Mouse (Mus musculus): Measurements from ENCODE around the gene Arntl2. TPM values are rescaled to one million over a fixed set of nuclear protein-coding genes. Genes with fewer than 3 reads are reported as not detected.

Arntl2 gene
- total and polyA plus RNA-seq, 3 experiments = not detected

- Histone ChIP-seq H3K4me3 (replicated peaks in 1 of 3; ENCODE audit: low read depth in 2 of 3, low read length in 2 of 3, poor library complexity in 1 of 3) (no peak overlapping the region), H3K79me2 (replicated peaks; ENCODE audit: control insufficient read depth, extremely low read depth, insufficient read depth, poor library complexity, severe bottlenecking) (no peaks in the 10 kb centered on the region), H3K27me3 (replicated peaks) (no peaks in the 10 kb centered on the region), H3K4me1 (ENCODE audit: control insufficient read depth in 1 of 2, insufficient read depth in 2 of 2) (no peaks in the 10 kb centered on the region), H3K4me2 (ENCODE audit: insufficient read depth, low read depth, poor library complexity, severe bottlenecking) (no peak overlapping the region), H3K9me3 (replicated peaks; ENCODE audit: low read length) (peaks cover 4% of the 10 kb centered on the region), H3K36me3 (replicated peaks in 1 of 2; ENCODE audit: control insufficient read depth in 1 of 2, insufficient read depth in 1 of 2, low read length in 1 of 2) (no peaks in the 10 kb centered on the region), H3K9ac (ENCODE audit: insufficient read depth, low read depth) (no peak overlapping the region), H3K27ac (ENCODE audit: insufficient read depth, low read depth) (no peak overlapping the region)
- no peak for DNase-seq (ENCODE audit: extremely low read depth)
- in situ Hi-C loops (cut with MboI; ENCODE audit: low pct_ligation_motif_present, low pct_unique_long_range_greater_than_20kb, low sequenced_read_pairs) (no loop called here), dilution Hi-C loops (cut with MboI; ENCODE audit: extremely low pct_ligation_motif_present, extremely low pct_unique_long_range_greater_than_20kb, low sequenced_read_pairs) (no loop called here)
- TF ChIP-seq USF1 (IDR thresholded peaks at IDR 0.05; ENCODE audit: low read depth, low read length) = no peak
- TF ChIP-seq BHLHE40 (IDR thresholded peaks at IDR 0.05; ENCODE audit: low read depth, low read length) = no peak
- TF ChIP-seq POLR2AphosphoS2 (IDR thresholded peaks at IDR 0.05; ENCODE audit: low read depth, low read length) = no peak
- TF ChIP-seq TBP (conservative IDR thresholded peaks at IDR 0.05; ENCODE audit: low read depth, low read length) = no peak
- no peak for TF ChIP-seq CHD2 (IDR thresholded peaks at IDR 0.05; ENCODE audit: low read length)
- no peak for TF ChIP-seq NRF1 (IDR thresholded peaks at IDR 0.05; ENCODE audit: low read depth, low read length)
- TF ChIP-seq RCOR1 (conservative IDR thresholded peaks at IDR 0.05; ENCODE audit: low read depth, low read length) = no peak
- no peak for TF ChIP-seq UBTF (IDR thresholded peaks at IDR 0.05; ENCODE audit: low read depth, low read length)
- no peak for TF ChIP-seq MYC (IDR thresholded peaks at IDR 0.05; ENCODE audit: low read depth, low read length)
- TF ChIP-seq CHD1 (IDR thresholded peaks at IDR 0.05; ENCODE audit: low read depth, low read length) = no peak
- no peak for TF ChIP-seq EP300 (IDR thresholded peaks at IDR 0.05; ENCODE audit: low read length)
- TF ChIP-seq ETS1 (conservative IDR thresholded peaks at IDR 0.05; ENCODE audit: low read depth, low read length) = no peak
- TF ChIP-seq MAFK (IDR thresholded peaks at IDR 0.05; ENCODE audit: insufficient replicate concordance, low read length) = no peak
- TF ChIP-seq ZNF384 (IDR thresholded peaks at IDR 0.05; ENCODE audit: low read depth, low read length) = no peak
- TF ChIP-seq JUN (IDR thresholded peaks at IDR 0.05; ENCODE audit: insufficient read depth, low read depth, low read length) = no peak
- no peak for TF ChIP-seq PAX5 (IDR thresholded peaks at IDR 0.05; ENCODE audit: low read length)
- TF ChIP-seq NELFE (IDR thresholded peaks at IDR 0.05; ENCODE audit: low read depth, low read length) = no peak
- TF ChIP-seq MEF2A (IDR thresholded peaks at IDR 0.05; ENCODE audit: borderline replicate concordance, low read depth, low read length) = no peak
Observed at GRCm38 (mm10) chr6:146855185-146855584, 59.3 kb downstream of the Arntl2 start.

GRCm38 (mm10) chr6:146857386-146857785, 61.5 kb downstream of the Arntl2 start:
- no peak overlapping the region for H3K27ac ChIP-seq (ENCODE audit: insufficient read depth, low read depth)
- no peaks in the 10 kb centered on the region for H3K36me3 ChIP-seq (replicated peaks in 1 of 2; ENCODE audit: control insufficient read depth in 1 of 2, insufficient read depth in 1 of 2, low read length in 1 of 2)
- H3K4me3 ChIP-seq (replicated peaks in 1 of 3; ENCODE audit: low read depth in 2 of 3, low read length in 2 of 3, poor library complexity in 1 of 3) = no peak overlapping the region
- in situ Hi-C loops (cut with MboI; ENCODE audit: low pct_ligation_motif_present, low pct_unique_long_range_greater_than_20kb, low sequenced_read_pairs) = no loop called here
- dilution Hi-C loops (cut with MboI; ENCODE audit: extremely low pct_ligation_motif_present, extremely low pct_unique_long_range_greater_than_20kb, low sequenced_read_pairs) = no loop called here
- H3K4me2 ChIP-seq (ENCODE audit: insufficient read depth, low read depth, poor library complexity, severe bottlenecking) = no peak overlapping the region
- H3K9me3 ChIP-seq (replicated peaks; ENCODE audit: low read length) = peaks cover 4% of the 10 kb centered on the region
- no peak overlapping the region for H3K9ac ChIP-seq (ENCODE audit: insufficient read depth, low read depth)
- no peaks in the 10 kb centered on the region for H3K27me3 ChIP-seq (replicated peaks)
- H3K4me1 ChIP-seq (ENCODE audit: control insufficient read depth in 1 of 2, insufficient read depth in 2 of 2) = no peaks in the 10 kb centered on the region
- no peak for DNase-seq (ENCODE audit: extremely low read depth)
- TF ChIP-seq UBTF (IDR thresholded peaks at IDR 0.05; ENCODE audit: low read depth, low read length) (no peak), JUND (conservative IDR thresholded peaks at IDR 0.05; ENCODE audit: low read depth, low read length) (no peak), JUN (IDR thresholded peaks at IDR 0.05; ENCODE audit: insufficient read depth, low read depth, low read length) (no peak), MXI1 (IDR thresholded peaks at IDR 0.05; ENCODE audit: low read depth, low read length) (no peak), SIN3A (IDR thresholded peaks at IDR 0.05; ENCODE audit: low read length) (no peak), ETS1 (conservative IDR thresholded peaks at IDR 0.05; ENCODE audit: low read depth, low read length) (no peak), MAFK (IDR thresholded peaks at IDR 0.05; ENCODE audit: insufficient replicate concordance, low read length) (no peak), PAX5 (IDR thresholded peaks at IDR 0.05; ENCODE audit: low read length) (no peak), KAT2A (IDR thresholded peaks at IDR 0.05; ENCODE audit: insufficient replicate concordance, low read length) (no peak), CTCF (conservative IDR thresholded peaks at IDR 0.05 in 1 of 2, IDR thresholded peaks at IDR 0.05 in 1 of 2; ENCODE audit: low read depth in 2 of 2, low read length in 2 of 2) (no peak), POLR2AphosphoS2 (IDR thresholded peaks at IDR 0.05; ENCODE audit: low read depth, low read length) (no peak), ZMIZ1 (IDR thresholded peaks at IDR 0.05; ENCODE audit: low read depth, low read length) (no peak), SMC3 (IDR thresholded peaks at IDR 0.05; ENCODE audit: low read depth, low read length) (no peak), CHD1 (IDR thresholded peaks at IDR 0.05; ENCODE audit: low read depth, low read length) (no peak), NELFE (IDR thresholded peaks at IDR 0.05; ENCODE audit: low read depth, low read length) (no peak), NRF1 (IDR thresholded peaks at IDR 0.05; ENCODE audit: low read depth, low read length) (no peak)
- no peaks in the 10 kb centered on the region for H3K79me2 ChIP-seq (replicated peaks; ENCODE audit: control insufficient read depth, extremely low read depth, insufficient read depth, poor library complexity, severe bottlenecking)

All from CH12.LX (cell line).